Mouse (Mus musculus) MEL-GATA-1-ER (cell line): ENCODE results near the gene Hoxb8.

Source experiments
- DNase-seq: peaks from one replicate; pipeline ENCODE4 v3.0.0-alpha.2; 2012; ENCODE audit warnings: low read depth; ENCODE audit errors: extremely low read depth

The Hoxb8 gene

GRCm38 (mm10) chr11:96298895-96299667 lies 17.4 kb downstream of the Hoxb8 start:
- no peak for DNase-seq

GRCm38 (mm10) chr11:96299781-96300180 lies 18.1 kb downstream of the Hoxb8 start:
- no peak for DNase-seq

- no peak for DNase-seq
Observed at GRCm38 (mm10) chr11:96300354-96301063, 18.8 kb downstream of the Hoxb8 start.

- DNase-seq: no peak
Observed at GRCm38 (mm10) chr11:96301064-96301431, 19.3 kb downstream of the Hoxb8 start.

- no peak for DNase-seq
Observed at GRCm38 (mm10) chr11:96301837-96302236, 20.1 kb downstream of the Hoxb8 start.

- no peak for DNase-seq
Observed at GRCm38 (mm10) chr11:96302381-96303150, 20.9 kb downstream of the Hoxb8 start.

GRCm38 (mm10) chr11:96303151-96304099 lies 21.7 kb downstream of the Hoxb8 start, which contains the start of gene Hoxb5:
Gene Hoxb5, plus strand, starts transcription at chr11:96303336.
- DNase-seq: no peak

- no peak for DNase-seq
Observed at GRCm38 (mm10) chr11:96304381-96305195, 22.9 kb downstream of the Hoxb8 start.

GRCm38 (mm10) chr11:96305505-96306182 lies 23.9 kb downstream of the Hoxb8 start:
- no peak for DNase-seq

- DNase-seq: no peak
Observed at GRCm38 (mm10) chr11:96306183-96306907, 24.6 kb downstream of the Hoxb8 start.

- no peak for DNase-seq
Observed at GRCm38 (mm10) chr11:96306908-96307269, 25.2 kb downstream of the Hoxb8 start.

GRCm38 (mm10) chr11:96308763-96309162 lies 27.1 kb downstream of the Hoxb8 start:
- no peak for DNase-seq

GRCm38 (mm10) chr11:96309288-96309687 lies 27.6 kb downstream of the Hoxb8 start:
- no peak for DNase-seq

- DNase-seq: no peak
Observed at GRCm38 (mm10) chr11:96310183-96310938, 28.7 kb downstream of the Hoxb8 start.

- DNase-seq: no peak
Observed at GRCm38 (mm10) chr11:96311097-96311496, 29.4 kb downstream of the Hoxb8 start.

- no peak for DNase-seq
Observed at GRCm38 (mm10) chr11:96311520-96312417, 30.1 kb downstream of the Hoxb8 start.

GRCm38 (mm10) chr11:96313134-96313533 lies 31.4 kb downstream of the Hoxb8 start:
- DNase-seq: no peak
